Mouse (Mus musculus): ENCODE measurements around the gene P2ry4. TPM values are rescaled to one million over a fixed set of nuclear protein-coding genes. Genes with fewer than 3 reads are reported as not detected.

P2ry4 gene
- not detected in 2 replicates for polyA plus RNA-seq (2012)

- TF ChIP-seq GATA1 (IDR thresholded peaks at IDR 0.05; ENCODE audit: low read length): no peak
Measured at GRCm38 (mm10) chrX:100594791-100595190, at the start of gene P2ry4. Gene P2ry4, minus strand, starts transcription at chrX:100594869.

GRCm38 (mm10) chrX:100638477-100638876 lies 43.8 kb upstream of the P2ry4 start:
- TF ChIP-seq GATA1 (IDR thresholded peaks at IDR 0.05; ENCODE audit: low read length): no peak

- no peak for TF ChIP-seq GATA1 (IDR thresholded peaks at IDR 0.05; ENCODE audit: low read length)
Measured at GRCm38 (mm10) chrX:100629076-100629475, 34.4 kb upstream of the P2ry4 start.

- no peak for TF ChIP-seq GATA1 (IDR thresholded peaks at IDR 0.05; ENCODE audit: low read length)
Measured at GRCm38 (mm10) chrX:100625802-100626793, 31.4 kb upstream of the P2ry4 start, which contains the start of gene Pdzd11. Gene Pdzd11, minus strand, starts transcription at chrX:100626568.

- no peak for TF ChIP-seq GATA1 (IDR thresholded peaks at IDR 0.05; ENCODE audit: low read length)
Measured at GRCm38 (mm10) chrX:100625546-100625801, 30.8 kb upstream of the P2ry4 start, which contains the start of gene Kif4. Gene Kif4, plus strand, starts transcription at chrX:100625737.

GRCm38 (mm10) chrX:100625146-100625545 lies 30.5 kb upstream of the P2ry4 start:
- no peak for TF ChIP-seq GATA1 (IDR thresholded peaks at IDR 0.05; ENCODE audit: low read length)

- no peak for TF ChIP-seq GATA1 (IDR thresholded peaks at IDR 0.05; ENCODE audit: low read length)
Measured at GRCm38 (mm10) chrX:100624242-100624641, 29.6 kb upstream of the P2ry4 start.

GRCm38 (mm10) chrX:100621366-100621765 lies 26.7 kb upstream of the P2ry4 start:
- no peak for TF ChIP-seq GATA1 (IDR thresholded peaks at IDR 0.05; ENCODE audit: low read length)

GRCm38 (mm10) chrX:100618488-100618887 lies 23.8 kb upstream of the P2ry4 start:
- no peak for TF ChIP-seq GATA1 (IDR thresholded peaks at IDR 0.05; ENCODE audit: low read length)

- no peak for TF ChIP-seq GATA1 (IDR thresholded peaks at IDR 0.05; ENCODE audit: low read length)
Measured at GRCm38 (mm10) chrX:100605314-100605713, 10.6 kb upstream of the P2ry4 start, which contains the start of gene Arr3. Gene Arr3, plus strand, starts transcription at chrX:100605497.

GRCm38 (mm10) chrX:100599755-100600154 lies 5.1 kb upstream of the P2ry4 start:
- TF ChIP-seq GATA1 (IDR thresholded peaks at IDR 0.05; ENCODE audit: low read length): no peak

GRCm38 (mm10) chrX:100597439-100597838 lies 2.8 kb upstream of the P2ry4 start:
- TF ChIP-seq GATA1 (IDR thresholded peaks at IDR 0.05; ENCODE audit: low read length): no peak

- no peak for TF ChIP-seq GATA1 (IDR thresholded peaks at IDR 0.05; ENCODE audit: low read length)
Measured at GRCm38 (mm10) chrX:100571951-100572350, 22.7 kb downstream of the P2ry4 start, which contains the start of gene Awat1. Gene Awat1, plus strand, starts transcription at chrX:100572251.

- no peak for TF ChIP-seq GATA1 (IDR thresholded peaks at IDR 0.05; ENCODE audit: low read length)
Measured at GRCm38 (mm10) chrX:100565696-100566095, 29.0 kb downstream of the P2ry4 start.

- no peak for TF ChIP-seq GATA1 (IDR thresholded peaks at IDR 0.05; ENCODE audit: low read length)
Measured at GRCm38 (mm10) chrX:100556026-100556425, 38.6 kb downstream of the P2ry4 start.

Other genes starting within 250 kb of the P2ry4 start
- not detected in 2 replicates for gene Otud6a, start 165.9 kb downstream of the P2ry4 start, polyA plus RNA-seq (2012)
- gene Awat2, start 152.2 kb downstream of the P2ry4 start, polyA plus RNA-seq (2012): 0.05 TPM in 1 of 2 replicates, not detected in the other
- gene Igbp1, start 100.6 kb downstream of the P2ry4 start, polyA plus RNA-seq (2012): 17.3 and 22.5 TPM in 2 replicates
- gene Dgat2l6, start 70.0 kb downstream of the P2ry4 start, polyA plus RNA-seq (2012): not detected in 2 replicates
- gene Awat1, start 22.6 kb downstream of the P2ry4 start, polyA plus RNA-seq (2012): not detected in 2 replicates
- not detected in 2 replicates for gene Arr3, start 10.6 kb upstream of the P2ry4 start, polyA plus RNA-seq (2012)
- 3.3 and 4.2 TPM in 2 replicates for gene Kif4, start 30.9 kb upstream of the P2ry4 start, polyA plus RNA-seq (2012)
- 4.8 and 9.9 TPM in 2 replicates for gene Pdzd11, start 31.7 kb upstream of the P2ry4 start, polyA plus RNA-seq (2012)
- not detected in 2 replicates for gene Gdpd2, start 135.0 kb upstream of the P2ry4 start, polyA plus RNA-seq (2012)
- not detected in 2 replicates for gene Dlg3, start 172.9 kb upstream of the P2ry4 start, polyA plus RNA-seq (2012)